Mouse (Mus musculus) ES-E14 (cell line): Measurements from ENCODE around the gene Tff3.

Experiments used
- CHD2 ChIP-seq: IDR thresholded peaks from 2 replicates; pipeline ENCODE4 v1.6.1; 2014; ENCODE audit warnings: mild to moderate bottlenecking, low read depth, low read length, inconsistent platforms
- MAFK ChIP-seq: IDR thresholded peaks from 2 replicates; pipeline ENCODE4 v1.6.1; 2014; ENCODE audit warnings: mild to moderate bottlenecking, low read depth, low read length, inconsistent platforms; ENCODE audit not compliant: insufficient read depth

DNA sequence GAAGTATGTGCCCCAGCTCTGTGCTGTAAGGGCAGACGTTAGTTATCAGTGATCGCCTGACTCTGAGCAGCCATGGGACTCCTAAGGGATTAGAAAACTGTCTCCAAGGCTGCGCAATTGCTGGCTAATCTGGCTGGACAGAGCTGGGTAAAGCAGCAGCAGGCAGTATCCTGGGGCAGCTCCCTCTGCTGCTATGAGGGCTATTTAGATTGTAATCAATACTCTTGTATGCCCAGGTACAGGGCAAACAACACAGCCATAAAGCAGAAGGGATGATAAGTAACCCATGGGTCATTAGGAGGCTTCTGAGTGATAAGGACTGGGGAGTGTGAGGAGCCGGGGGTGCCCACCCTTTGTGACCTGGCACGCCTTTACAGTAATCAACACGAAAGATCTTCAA lies 5.5 kb upstream of the Tff3 start:
- TF ChIP-seq MAFK (no peak), CHD2 (no peak)
